Mouse (Mus musculus): ENCODE results near the gene Bcas2. TPM values are rescaled to one million over a fixed set of nuclear protein-coding genes. Genes with fewer than 3 reads are reported as not detected.
"Not testable (repeated sequence)": the region's sequence is repeated elsewhere in the genome, so short reads cannot be mapped to it uniquely, and the experiment has no call there.

Bcas2 gene
- total RNA-seq, 2 experiments from 2014 or later: 69.6 to 77.7 TPM

DNA sequence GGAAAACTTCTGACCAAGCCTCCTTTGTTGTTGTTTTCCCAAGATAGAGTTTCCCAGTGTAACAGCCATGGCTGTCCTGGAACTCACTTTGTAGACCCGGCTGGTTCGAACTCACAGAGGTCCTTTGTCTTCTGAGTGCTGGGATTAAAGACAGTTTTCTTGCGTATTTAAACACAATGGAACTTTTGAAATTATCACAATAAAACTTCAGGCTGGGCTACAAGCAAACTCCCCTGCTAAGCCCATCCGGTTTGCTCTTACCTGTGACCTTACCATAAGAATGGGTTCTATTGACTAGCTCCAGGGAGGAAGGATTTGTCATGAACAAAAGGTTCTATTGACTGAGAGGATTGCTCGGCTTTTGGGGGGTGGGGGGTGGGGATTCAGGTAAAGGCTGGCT lies 36.3 kb downstream of the Bcas2 start:
- intact Hi-C loops (cut with DNase I): no loop called here
- DNase-seq (ENCODE audit: extremely low spot score in 1 of 2, low spot score in 2 of 2): no peak

DNA sequence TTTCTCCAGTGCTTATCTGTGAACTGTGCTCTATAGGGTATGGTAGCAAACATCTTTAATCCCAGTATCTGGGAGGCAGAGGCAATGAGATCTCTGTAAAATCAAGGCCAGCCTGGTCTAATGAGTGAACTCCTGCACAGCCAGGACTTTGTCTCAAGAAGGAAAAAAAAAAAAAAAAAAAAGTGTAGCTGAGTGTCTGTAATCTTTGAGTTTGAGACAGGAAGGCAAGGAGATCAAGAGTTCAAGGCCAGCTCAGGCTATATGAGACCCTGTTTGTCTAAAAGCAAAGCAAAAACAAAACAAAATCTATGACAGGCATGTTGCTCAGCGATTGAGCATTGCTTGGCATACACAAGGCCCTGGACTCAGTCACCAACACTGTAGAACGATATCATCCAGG lies 36.8 kb downstream of the Bcas2 start:
- intact Hi-C loops (cut with DNase I): no loop called here

DNA sequence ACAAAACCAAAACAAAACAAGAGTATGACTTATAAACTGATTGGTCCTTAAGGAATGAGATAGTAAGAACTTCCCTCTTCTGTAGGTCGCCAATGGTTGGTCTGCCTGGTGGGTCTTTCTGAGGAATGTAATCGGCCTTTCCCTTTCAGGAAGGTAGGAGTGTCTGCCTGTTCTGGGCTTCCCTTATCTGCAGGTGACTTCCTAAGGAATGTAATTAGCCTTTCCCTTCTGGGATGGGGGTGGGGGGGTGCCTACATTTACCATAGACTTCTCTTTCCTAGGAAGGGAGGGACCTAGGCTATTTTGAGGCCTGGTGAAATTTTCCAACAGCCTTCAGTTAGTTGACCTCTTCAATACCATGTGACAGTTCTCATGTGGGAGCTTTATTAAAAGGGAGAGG lies 39.6 kb downstream of the Bcas2 start:
- no peak for DNase-seq (ENCODE audit: extremely low spot score in 1 of 2, low spot score in 2 of 2)
- intact Hi-C loops (cut with DNase I): no loop called here

More for the DNA sequence above, 36.8 kb downstream of the Bcas2 start:
- no peak for DNase-seq (ENCODE audit: extremely low spot score in 1 of 2, low spot score in 2 of 2)

DNA sequence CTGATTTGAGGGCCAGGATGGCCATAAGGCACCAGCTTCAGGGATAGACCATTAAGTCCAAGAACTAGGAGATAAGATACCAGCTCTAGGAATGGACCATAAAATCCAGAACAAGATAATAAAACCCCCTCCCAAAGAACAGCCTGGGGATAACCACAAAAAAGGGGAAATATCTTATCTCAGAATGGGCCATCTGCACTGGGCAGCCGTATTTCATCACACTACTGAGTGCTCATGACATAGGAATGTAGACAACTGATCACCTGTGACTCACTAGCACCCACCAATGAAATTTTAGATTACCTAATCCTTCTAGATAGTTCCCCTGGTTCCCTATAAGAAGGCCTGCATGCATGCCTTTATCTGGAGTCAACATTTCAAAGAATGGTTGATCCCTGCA lies 40.7 kb downstream of the Bcas2 start:
- intact Hi-C loops (cut with DNase I): no loop called here
- DNase-seq (ENCODE audit: extremely low spot score in 1 of 2, low spot score in 2 of 2): no peak

DNA sequence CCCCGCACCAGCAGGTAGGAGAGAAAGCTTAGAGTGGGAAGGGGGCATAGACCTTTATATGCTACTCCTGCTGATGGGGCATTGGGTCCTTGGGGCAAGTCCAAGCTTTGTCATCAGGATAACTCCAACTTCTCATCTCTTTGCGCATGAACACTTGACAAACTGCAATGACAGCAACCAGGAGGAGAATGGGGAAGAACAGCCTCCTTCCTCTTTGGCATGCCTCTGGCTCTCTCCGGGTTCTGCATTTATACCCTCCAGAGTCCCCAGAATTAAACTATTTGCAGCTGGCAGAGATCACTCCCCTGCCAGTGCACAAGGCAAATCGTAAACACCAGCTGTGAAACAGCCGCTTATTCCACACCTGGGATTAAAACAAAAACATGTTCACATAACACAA lies 42.1 kb downstream of the Bcas2 start:
- intact Hi-C loops (cut with DNase I): no loop called here
- peak in 1 of 2 experiments; percentile 3 for DNase-seq (ENCODE audit: extremely low spot score in 1 of 2, low spot score in 2 of 2)

DNA sequence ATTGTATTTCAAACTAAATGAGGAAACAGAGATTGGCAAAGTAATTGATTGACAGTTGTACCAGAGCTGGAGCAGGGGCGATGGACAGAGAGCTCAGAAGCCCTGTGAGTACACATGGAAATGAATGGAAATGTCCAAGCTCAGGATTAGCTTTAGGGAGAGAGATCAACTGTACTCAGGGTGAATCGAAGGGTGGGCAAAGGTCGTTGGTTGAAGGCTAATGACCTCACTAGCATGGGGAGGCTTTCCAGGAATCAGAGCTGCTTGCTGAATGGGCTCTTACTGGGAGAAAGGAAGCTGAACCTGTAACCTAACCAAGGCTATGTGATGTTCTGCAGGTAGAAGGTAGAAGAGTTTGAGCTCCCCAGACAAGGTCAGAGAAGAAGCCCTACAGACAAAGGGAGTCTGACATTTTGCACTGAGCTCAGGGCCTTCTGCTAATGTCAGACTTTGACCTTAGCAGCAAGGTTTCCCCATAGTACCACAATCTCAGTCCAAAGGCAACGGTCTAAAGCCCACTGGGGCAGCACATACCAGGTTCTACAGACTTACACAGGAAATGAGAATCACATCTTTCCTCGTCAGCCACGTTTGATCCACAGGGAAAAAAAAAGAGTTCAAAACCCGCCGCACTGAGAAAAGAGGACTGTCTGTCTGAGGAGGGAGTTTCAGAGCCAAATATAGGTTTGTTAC lies 43.3 kb downstream of the Bcas2 start:
- intact Hi-C loops (cut with DNase I): no loop called here
- DNase-seq (ENCODE audit: extremely low spot score in 1 of 2, low spot score in 2 of 2): no peak

DNA sequence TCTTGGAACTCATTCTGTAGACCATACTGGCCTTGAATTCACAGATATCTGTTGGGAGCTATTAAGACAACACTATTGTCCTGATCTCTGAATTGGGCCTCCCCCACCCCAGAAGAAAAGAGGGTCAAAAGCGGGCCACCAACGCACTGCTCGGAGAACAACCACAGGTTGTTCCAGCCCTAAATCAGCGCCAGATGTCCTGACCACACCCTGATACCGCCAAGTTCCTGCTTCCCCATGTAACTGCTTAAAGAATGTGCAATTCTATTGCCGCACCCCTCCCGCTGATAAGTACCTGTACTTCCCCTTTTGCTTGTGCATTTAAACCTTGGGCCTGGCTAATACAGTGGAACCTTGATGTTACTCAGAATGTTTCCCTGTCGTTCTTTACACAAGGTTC lies 43.9 kb downstream of the Bcas2 start:
- intact Hi-C loops (cut with DNase I); DNase-seq (ENCODE audit: extremely low spot score in 1 of 2, low spot score in 2 of 2): not testable (repeated sequence)

DNA sequence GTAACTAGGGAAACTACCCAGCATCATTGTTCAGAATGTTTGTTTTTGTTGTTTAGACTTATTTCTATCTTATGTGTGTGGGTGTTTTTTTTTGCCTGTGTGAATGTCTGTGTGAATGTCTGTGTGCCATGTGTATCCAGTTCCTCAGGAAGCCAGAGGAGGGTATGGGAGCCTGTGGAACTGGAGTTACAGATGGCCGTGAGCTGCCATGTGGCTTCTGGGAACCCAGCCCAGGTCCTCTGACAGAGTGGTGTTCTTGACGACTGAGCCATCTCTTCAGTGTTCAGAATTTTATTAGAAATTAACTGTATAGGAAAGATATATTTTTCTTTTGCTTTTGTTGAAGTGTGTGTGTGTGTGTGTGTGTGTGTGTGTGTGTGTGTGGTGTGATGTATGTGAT lies 50.0 kb downstream of the Bcas2 start:
- peak in 1 of 2 experiments; percentile 27 for DNase-seq (ENCODE audit: extremely low spot score in 1 of 2, low spot score in 2 of 2)
- intact Hi-C loops (cut with DNase I): no loop called here

DNA sequence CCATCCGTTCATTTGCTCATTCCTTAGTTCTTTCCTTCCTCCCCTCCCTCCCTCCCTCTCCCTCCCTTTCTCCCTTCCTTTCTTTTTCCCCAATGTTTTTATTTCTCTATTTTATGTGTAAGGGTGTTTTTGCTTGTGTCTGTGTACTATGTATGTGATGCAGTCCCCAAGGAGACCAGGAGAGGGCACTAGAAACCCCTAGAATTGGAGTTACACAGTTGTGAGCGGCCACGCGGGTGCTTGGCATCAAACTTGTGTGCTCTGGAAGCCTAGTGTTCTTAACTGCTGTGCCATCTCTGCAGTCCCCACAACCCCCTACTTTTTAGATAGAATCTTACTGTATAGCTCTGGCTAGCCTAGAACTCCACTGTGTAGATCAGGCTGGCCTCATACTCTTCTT lies 52.3 kb downstream of the Bcas2 start:
- no peak for DNase-seq (ENCODE audit: extremely low spot score in 1 of 2, low spot score in 2 of 2)
- intact Hi-C loops (cut with DNase I): no loop called here

DNA sequence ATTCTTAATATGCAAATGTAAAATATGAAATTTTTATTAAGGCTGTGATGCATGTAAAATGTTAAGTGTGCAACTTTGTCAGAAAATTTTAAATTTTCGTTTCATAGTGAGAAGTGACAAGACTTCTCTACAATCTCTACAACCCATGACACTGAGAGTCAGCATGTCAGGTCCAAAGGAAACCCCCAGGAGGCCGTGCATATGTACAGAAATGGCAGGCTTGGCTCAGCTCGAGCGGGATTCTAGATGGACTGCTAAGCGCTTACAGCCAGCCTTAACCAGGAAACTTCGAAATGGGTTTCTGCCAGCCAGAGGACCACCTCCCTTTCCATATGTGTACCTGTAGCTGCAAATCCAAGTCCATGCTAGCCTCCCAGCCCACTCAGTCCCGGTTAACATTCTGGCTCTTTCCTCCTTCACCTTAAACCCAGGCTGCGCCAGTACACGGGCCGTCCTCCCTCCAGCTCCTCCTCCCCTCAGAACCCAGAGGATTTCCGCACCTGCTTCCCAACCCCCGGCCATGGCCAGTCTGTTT lies 52.8 kb downstream of the Bcas2 start:
- intact Hi-C loops (cut with DNase I): no loop called here

DNA sequence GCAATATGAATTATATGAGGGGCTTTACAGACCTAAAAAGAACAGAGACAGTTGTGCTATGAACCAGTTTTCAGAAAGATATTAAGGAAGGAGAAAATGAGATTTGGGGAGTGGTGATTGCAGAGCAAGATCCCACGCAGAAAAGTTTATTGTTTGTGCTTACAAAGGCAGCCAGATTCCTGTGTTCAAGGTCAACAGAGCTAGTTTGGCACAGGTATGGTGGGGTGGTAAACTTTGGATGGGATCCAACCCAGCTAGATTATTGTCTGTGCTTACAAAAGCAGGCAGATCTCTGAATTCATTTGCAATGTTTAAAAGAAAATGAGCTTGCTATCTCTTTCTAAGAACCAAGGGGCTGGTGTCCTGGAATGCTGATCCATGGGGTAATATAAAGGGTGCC lies 56.3 kb downstream of the Bcas2 start:
- intact Hi-C loops (cut with DNase I): no loop called here

More for the DNA sequence above, 52.8 kb downstream of the Bcas2 start:
- DNase-seq (ENCODE audit: extremely low spot score in 1 of 2, low spot score in 2 of 2): no peak

More for the DNA sequence above, 56.3 kb downstream of the Bcas2 start:
- DNase-seq (ENCODE audit: extremely low spot score in 1 of 2, low spot score in 2 of 2): no peak

Other genes with a start within 250 kb of the Bcas2 start
- gene Sycp1, start 235.6 kb upstream of the Bcas2 start, total RNA-seq (2021): not detected
- gene Nr1h5, start 207.5 kb upstream of the Bcas2 start, total RNA-seq (2021): not detected
- gene Sike1, start 175.9 kb upstream of the Bcas2 start, total RNA-seq (2021): 10 to 100 TPM; 83.3 to 85.2 TPM
- 100 to 1,000 TPM; 289 to 294 TPM for gene Csde1, start 151.2 kb upstream of the Bcas2 start, total RNA-seq (2021)
- gene Nras, start 113.4 kb upstream of the Bcas2 start, total RNA-seq (2021): 100 to 1,000 TPM; 143 to 169 TPM
- gene Ampd1, start 97.6 kb upstream of the Bcas2 start, total RNA-seq (2021): not detected
- 1 to 10 TPM in 1 of 2 experiments, under 1 TPM in 1; 0.95 to 1.2 TPM for gene Dennd2c, start 69.1 kb upstream of the Bcas2 start, total RNA-seq (2021)
- 10 to 100 TPM; 58.9 to 60.2 TPM for gene Trim33, start 107.6 kb downstream of the Bcas2 start, total RNA-seq (2021)